Mouse (Mus musculus) yolk sac, embryonic 10.5 days (tissue): ENCODE measurements at regions not wholly inside any gene's neighbourhood (a gene's known extent, or its start where the extent isn't known, plus 50 kb on each side); places are given as distances from the start of the nearest gene placed in this dataset.
"Not testable (repeated sequence)": the region's sequence is repeated elsewhere in the genome, so short reads cannot be mapped to it uniquely, and the experiment has no call there.

ENCODE experiments used
- DNase-seq: peaks from one replicate; pipeline ENCODE4 v3.0.0-alpha.2; 2017; ENCODE audit warnings: low spot score

- DNase-seq = no peak
Observed at GRCm38 (mm10) chr14:102171775-102172174, 442.0 kb downstream of the Lmo7 start.

DNA sequence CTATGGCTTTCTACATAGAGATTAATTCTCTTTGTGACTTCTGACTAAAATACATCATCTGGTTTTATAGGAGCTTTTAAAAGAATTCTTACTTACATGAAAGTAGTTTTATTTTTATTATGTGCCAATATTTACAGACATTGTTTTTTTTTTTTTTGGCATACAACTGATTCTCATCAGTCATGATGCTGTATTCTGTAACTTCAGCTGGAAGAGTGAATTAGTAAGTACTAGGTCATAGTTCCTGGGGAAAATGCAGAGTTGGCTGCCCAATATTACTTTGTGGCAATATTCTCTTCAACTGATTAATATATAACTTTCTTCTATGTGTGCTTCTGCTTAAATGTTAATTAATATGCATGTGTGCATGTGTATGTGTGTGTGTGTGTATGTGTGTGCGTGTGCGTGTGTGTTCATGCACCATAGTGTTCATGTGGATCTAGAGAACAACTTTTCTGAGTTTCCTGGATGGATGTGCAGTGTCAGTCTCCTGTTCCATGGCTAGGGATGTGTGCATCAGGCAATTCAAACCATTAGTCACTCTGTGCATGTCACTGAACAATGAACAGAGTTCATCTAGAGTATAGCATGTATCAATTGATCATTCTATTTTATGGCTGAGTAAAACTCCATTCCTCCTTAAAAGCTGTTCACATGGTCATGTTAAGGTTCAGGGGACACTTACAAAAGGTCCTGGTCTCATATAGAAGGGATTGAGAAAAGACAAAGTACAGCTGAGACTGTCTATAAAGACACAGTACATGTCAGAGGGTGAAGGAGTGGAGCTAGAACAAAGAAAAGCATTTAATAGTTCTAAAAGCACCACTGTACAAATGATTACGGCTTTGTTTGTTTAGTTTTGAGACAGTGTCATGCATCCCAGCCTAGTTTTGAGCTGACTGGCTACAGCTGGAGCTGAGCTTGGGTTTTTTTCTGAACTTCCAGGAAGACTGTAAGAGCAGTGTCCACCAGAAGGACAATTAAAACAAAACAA is 431.8 kb downstream of the Lmo7 start:
- no peak for DNase-seq

DNA sequence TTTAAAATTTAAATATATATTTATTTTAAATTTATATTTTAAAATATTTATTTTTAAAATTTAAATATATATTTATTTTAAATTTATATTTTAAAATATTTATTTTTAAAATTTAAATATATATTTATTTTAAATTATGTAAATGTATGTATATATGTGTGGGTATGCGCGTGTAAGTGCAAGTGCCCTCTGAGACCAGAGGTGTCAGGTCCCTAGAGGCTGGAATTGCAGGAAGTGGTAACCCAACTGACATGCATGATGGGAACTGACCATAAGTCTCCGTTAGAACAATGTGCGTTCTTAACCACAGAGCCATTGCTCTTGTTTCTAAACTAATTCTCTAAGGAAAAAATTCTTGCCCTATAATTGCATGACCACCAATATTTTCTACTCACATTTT is 420.7 kb downstream of the Lmo7 start:
- DNase-seq = not testable (repeated sequence)

- DNase-seq = no peak
Observed at GRCm38 (mm10) chr14:102142720-102143119, 413.0 kb downstream of the Lmo7 start.

- no peak for DNase-seq
Observed at GRCm38 (mm10) chr14:102138936-102139335, 409.2 kb downstream of the Lmo7 start.

DNA sequence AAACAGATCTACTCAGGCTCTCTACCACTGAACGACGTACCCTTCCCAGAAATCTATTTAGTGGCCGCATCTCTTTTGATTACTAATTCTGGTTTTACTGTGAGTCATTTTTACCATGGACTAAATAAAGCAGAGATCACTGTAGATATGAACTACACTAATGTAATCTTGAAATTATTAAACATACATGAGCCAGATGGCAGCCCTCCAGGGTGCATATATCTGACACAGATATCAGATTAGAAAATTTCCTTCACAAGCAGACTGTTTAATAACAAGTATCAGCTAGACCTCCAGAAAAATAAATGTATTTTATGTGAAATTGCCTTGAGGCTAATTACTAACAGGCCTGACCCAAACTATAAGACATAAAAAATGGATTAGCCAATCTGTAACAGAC is 388.4 kb downstream of the Lmo7 start:
- DNase-seq = no peak

- no peak for DNase-seq
Observed at GRCm38 (mm10) chr14:102106165-102106564, 376.4 kb downstream of the Lmo7 start.

GRCm38 (mm10) chr14:102094105-102094504 is 364.3 kb downstream of the Lmo7 start:
- DNase-seq = no peak

GRCm38 (mm10) chr14:102092557-102092956 is 362.8 kb downstream of the Lmo7 start:
- DNase-seq = no peak

- DNase-seq = no peak
Observed at GRCm38 (mm10) chr14:102048932-102049331, 319.2 kb downstream of the Lmo7 start.

GRCm38 (mm10) chr14:102048485-102048884 is 318.7 kb downstream of the Lmo7 start:
- DNase-seq = no peak

- no peak for DNase-seq
Observed at GRCm38 (mm10) chr14:102038145-102038544, 308.4 kb downstream of the Lmo7 start.

- DNase-seq = no peak
Observed at GRCm38 (mm10) chr14:102037487-102037886, 307.7 kb downstream of the Lmo7 start.

- no peak for DNase-seq
Observed at GRCm38 (mm10) chr14:102031047-102031903, 301.5 kb downstream of the Lmo7 start.

- DNase-seq = no peak
Observed at GRCm38 (mm10) chr14:102024646-102025045, 294.9 kb downstream of the Lmo7 start.

DNA sequence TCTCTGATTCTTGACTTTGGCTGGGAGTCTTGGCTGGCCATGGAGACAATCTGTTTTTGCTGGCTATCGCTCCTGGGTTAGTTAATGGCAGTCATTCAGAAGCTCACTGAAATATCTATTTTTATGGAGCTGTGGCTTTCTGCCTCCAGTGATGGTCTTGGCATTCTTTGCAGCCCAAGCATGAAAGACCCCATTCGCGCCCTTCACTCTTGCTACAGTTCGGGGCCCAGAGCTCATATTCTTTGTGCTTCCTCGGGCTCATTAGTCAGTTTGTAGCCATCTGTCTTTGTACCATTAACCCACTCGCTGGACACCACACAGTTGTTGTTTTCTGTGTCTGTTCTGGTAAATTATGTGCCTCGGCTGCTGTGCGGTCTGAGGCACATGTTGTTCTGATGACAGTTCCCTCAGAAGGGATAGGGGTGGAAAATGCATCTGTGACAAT is 290.4 kb downstream of the Lmo7 start:
- no peak for DNase-seq

DNA sequence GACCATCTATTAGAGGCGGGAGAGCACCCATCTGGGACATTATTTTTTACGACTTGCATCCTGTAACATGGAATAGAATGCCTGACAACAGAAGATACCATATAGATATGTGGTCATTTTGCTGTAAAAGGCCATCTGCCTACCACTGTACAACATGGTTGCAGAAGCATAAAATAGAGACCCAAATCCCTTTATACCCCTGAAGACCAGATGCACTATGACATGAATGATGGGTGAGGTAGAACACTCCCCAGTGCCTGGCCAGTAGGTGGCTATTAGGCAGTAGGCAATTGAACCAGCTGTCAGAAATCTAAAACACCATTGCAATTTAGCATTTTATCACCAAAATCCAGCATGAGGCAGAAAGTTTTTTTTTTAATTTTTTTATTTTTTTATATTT is 289.6 kb downstream of the Lmo7 start:
- DNase-seq = no peak

GRCm38 (mm10) chr14:102016572-102016971 is 286.8 kb downstream of the Lmo7 start:
- no peak for DNase-seq

DNA sequence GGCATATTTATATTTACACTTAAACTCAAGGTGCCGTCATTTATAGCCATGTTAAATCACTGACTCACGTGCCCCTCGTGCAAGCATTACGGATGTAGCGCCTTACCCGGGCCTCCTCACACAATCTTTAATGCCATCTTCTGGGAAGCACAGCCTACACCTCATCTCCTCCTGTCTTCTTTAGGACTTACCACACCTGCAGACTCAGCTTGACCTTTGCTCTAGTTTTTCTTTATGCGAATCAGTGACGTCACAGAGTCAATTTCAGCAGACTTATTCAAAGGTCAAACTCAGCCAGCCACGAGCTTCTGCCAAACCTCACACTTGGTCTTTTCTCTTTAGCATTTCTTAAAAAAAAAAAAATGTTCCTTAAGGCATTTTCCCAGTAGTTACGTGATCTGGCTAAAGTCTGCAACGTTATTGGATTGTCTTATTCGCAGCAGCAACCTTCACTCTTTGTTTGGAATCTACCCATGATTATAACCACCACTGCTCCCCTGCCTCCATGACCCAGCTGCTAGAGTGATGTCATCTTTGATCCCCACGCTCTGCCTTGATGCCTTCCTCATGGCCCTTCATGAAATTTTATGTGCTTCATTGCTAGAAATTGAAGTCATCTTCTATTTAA is 285.3 kb downstream of the Lmo7 start:
- DNase-seq = peak; percentile 69

- peak; percentile 71 for DNase-seq
Observed at GRCm38 (mm10) chr14:102013238-102013637, 283.5 kb downstream of the Lmo7 start.

DNA sequence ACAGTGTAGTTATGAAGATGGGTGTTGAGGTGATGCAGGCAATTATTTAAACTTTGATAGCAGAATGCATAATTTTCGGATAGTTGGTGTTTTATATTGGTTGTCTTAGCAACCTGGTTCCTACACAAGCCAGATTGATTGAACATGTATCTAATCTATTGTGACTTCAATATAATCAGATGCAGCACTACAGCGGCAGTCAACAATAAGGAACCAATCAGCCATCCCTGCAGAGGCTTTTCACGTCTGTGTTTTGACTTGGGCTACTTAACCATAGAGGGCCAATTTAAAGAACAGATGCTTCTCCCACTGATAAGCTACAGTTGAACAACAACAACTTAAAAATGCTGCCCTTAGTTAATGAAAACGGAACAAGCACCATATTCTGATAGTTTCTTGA is 267.8 kb downstream of the Lmo7 start:
- DNase-seq = no peak

GRCm38 (mm10) chr14:101984401-101984800 is 254.6 kb downstream of the Lmo7 start:
- no peak for DNase-seq
